Mouse (Mus musculus): ENCODE measurements around the gene 4930564D02Rik.

Gene 4930564D02Rik

GRCm38 (mm10) chr3:105113859-105114258 is 47.2 kb downstream of the 4930564D02Rik start:
- DNase-seq (ENCODE audit: low read depth, low spot score): no peak

DNA sequence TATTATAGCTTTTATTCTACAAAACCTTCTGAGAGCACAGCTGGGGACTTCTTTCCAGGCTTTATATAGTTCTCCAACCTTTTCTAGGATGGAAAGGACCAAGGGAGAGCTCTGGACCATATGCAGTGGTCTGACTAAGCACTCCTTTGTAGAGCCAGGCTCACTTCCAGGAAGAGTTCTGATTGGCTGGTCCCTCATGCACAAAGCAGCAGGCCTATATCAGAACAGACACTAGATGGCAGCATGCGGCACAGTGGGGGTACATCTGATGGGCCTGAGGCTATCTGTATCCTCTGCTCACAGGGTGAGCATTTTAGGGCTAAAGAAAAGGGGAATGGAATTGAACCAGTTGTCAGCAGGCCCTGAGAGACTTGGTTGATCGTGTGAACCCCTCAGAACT is 47.6 kb downstream of the 4930564D02Rik start:
- peak; percentile 49 for DNase-seq (ENCODE audit: low read depth, low spot score)

DNA sequence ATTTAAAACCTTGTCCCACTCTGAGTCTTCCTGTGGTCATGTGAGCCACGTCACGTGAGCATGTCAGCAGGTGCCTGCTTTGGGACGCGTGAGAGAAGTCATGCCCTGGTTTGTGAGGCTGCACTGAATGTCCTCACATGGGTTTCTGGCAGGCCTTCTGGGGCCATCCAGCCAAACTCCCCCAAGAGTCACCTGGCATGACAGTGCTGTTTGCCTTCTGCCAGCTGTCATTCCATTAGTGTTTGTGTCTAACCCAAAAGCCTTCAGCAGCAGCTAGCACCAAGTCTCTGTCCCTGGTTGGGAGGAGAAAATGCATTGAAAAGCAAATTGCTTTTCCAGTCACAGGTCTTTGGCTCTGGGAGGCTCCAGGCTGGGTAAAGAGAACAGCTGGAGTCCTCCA is 50.0 kb downstream of the 4930564D02Rik start:
- DNase-seq (ENCODE audit: low read depth, low spot score): no peak

- DNase-seq (ENCODE audit: low read depth, low spot score): no peak
These were observed 57.1 kb downstream of the 4930564D02Rik start for GRCm38 (mm10) chr3:105123776-105124175.

DNA sequence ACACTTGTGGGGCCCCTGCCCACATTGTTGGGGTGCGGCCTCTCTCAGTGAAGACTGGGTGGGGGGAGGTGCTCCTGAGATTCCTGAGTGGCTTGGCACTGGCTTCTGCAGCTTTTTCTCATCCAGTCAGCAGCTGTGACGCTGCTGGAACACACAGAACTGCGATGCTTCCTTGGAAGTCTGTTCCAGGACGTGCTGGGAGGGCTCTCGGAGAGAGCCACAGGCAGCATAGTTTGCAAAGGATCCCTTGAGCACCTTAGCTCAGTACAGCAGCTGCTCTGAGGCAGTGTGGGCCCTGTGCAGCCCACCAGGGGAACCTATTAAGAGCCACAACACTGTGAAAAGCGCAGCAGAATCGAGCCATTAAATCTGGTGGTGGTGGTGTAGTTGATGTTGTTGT is 61.2 kb downstream of the 4930564D02Rik start:
- DNase-seq (ENCODE audit: low read depth, low spot score): no peak
